Mouse (Mus musculus) heart, postnatal 0 days (tissue): ENCODE results near the gene Bcl2l11.

Experiments
- CTCF ChIP-seq: IDR thresholded peaks from 2 replicates; pipeline ENCODE4 v1.5.1; 2016; ENCODE audit warnings: antibody characterized with exemption, control low read depth, low read depth
- EP300 ChIP-seq: IDR thresholded peaks from 2 replicates; pipeline ENCODE4 v1.6.1; 2016; ENCODE audit warnings: antibody characterized with exemption, low read depth

DNA sequence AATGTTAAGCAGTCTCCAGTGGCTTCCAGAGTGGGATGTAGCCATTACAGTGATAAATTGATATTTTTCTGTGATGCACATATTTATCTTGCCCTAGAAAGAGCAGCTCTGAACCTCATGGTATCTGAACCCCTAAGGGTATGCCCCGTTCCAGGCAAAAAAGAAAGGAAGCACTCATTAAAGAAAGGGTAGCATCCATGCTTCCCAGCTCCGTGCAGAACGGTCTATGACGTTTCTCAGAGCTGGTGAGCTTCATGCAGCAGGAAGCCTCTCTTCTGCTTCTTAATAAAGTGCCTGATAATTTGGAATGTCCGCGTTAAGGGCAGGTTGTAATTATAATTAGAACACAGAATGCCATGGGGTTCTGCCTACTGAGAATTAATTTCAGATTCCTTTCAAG is 46.5 kb upstream of the Bcl2l11 start:
- no peak for TF ChIP-seq CTCF
- TF ChIP-seq EP300: no peak
